Mouse (Mus musculus): ENCODE measurements around the gene Nqo2. TPM values are rescaled to one million over a fixed set of nuclear protein-coding genes. Genes with fewer than 3 reads are reported as not detected.

Gene Nqo2
- polyA plus RNA-seq, 1 experiment from 2014 or later = 21.6 TPM

DNA sequence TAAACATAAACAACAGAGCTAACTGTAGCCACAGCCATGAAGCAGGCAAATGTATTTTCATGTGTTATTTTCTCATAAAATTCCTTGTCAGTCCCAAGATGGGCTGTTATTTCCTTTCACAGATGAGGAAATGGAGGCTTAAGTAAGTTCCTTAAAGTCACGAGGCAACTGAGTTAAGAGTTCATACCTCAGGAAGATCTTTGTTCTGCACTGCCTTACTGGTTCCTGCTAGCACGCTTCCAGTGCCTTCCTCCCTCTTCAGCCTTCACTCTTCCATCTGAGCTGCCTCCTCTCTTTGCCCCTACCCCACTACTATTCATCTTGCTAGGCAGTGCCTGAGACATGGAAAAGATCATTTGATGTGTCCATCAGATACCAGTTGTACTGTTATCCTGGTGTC lies 42.7 kb downstream of the Nqo2 start:
- Histone ChIP-seq H3K27me3 (replicated peaks; ENCODE audit: low read depth, poor library complexity, severe bottlenecking) (no peaks in the 10 kb centered on the region), H3K4me1 (peaks cover 7% of the 10 kb centered on the region), H3K36me3 (replicated peaks) (peaks cover 6% of the 10 kb centered on the region; the same call in 1 of the 2 replicates), H3K27ac (replicated peaks) (no peak overlapping the region), H3K9me3 (no peaks in the 10 kb centered on the region), H3K4me3 (no peak overlapping the region)
- WGBS = 80% methylated on average over 2 of the region's 2 CpGs
- no peak for DNase-seq (ENCODE audit: low spot score)

DNA sequence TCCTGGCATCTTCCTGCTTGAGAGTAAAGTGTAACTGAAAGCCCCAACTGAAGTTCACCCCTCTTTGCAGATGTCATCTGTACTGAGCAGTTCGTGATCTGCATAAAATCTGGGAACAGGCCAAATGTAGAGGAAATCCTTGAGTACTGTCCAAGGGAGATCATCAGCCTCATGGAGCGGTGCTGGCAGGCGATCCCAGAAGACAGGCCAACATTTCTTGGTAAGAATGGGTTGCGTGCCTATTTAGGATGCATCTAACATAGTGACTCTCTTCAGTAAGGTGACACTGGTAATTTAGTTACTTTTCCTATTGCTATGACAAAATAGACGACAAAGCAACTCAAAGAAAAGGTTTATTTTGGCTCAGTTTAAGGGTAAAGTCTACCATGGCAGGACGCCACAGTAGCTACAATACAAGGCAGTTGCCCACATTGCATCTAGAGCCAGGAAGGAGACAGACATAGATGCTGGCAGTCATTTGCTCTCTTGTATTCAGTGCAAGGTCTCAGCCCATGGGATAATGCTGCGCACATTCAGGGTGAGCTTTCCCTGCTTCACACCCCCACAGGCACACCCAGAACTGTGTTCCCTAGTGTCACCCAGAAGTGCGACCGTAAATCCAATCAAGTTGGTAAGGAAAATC lies 52.6 kb downstream of the Nqo2 start:
- H3K27me3 ChIP-seq (replicated peaks; ENCODE audit: low read depth, poor library complexity, severe bottlenecking) = no peaks in the 10 kb centered on the region
- no peaks in the 10 kb centered on the region for H3K4me1 ChIP-seq
- no peaks in the 10 kb centered on the region for H3K9me3 ChIP-seq
- H3K4me3 ChIP-seq = no peak overlapping the region
- WGBS = 94% methylated on average over 9 of the region's 9 CpGs
- no peak for DNase-seq (ENCODE audit: low spot score)
- peaks cover 70% of the 10 kb centered on the region for H3K36me3 ChIP-seq (replicated peaks)
- no peak overlapping the region for H3K27ac ChIP-seq (replicated peaks)

DNA sequence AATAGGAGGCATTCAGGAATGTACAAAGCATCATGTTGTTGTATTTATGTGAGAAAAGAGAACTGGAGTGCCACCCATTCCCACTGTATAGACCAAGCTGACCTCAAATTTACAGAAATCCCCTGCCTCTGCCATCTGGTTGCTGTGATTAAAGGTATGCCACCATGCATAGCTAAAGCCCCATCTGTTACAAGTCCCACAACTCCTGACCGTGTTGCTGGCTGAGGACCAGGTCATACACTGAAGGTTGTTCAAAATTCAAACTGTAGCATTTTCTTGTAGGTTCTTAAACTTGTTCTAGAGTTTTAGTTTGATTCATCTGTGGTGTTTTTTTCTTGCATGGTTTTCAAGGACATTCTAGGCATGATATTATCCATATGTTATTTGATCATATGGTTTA lies 54.0 kb downstream of the Nqo2 start:
- H3K36me3 ChIP-seq (replicated peaks) = peaks cover 70% of the 10 kb centered on the region
- no peaks in the 10 kb centered on the region for H3K4me1 ChIP-seq
- 97% methylated on average over 1 of the region's 1 CpGs for WGBS
- H3K9me3 ChIP-seq = no peaks in the 10 kb centered on the region
- no peaks in the 10 kb centered on the region for H3K27me3 ChIP-seq (replicated peaks; ENCODE audit: low read depth, poor library complexity, severe bottlenecking)
- DNase-seq (ENCODE audit: low spot score) = no peak
- H3K4me3 ChIP-seq = no peak overlapping the region
- no peak overlapping the region for H3K27ac ChIP-seq (replicated peaks)

DNA sequence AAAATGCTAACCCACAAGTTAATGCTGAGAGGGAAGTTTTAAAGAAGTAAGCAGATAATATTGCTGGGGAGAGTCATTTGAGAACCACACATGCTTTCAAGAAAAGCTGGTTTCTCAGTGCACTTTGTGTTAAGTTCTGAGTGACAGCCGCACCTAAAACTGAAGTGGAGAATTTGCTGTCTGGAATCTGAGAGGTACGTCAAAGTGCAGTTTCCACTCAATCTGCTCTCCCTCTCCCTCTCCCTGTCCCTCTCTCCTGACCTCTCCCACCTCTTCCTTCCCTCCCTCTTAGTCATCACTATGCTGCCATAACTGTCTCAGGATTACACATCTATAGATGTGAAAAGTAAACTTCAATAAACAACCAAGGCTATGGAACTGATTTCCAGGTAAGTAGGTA lies 57.5 kb downstream of the Nqo2 start:
- no peaks in the 10 kb centered on the region for H3K4me1 ChIP-seq
- no peaks in the 10 kb centered on the region for H3K27me3 ChIP-seq (replicated peaks; ENCODE audit: low read depth, poor library complexity, severe bottlenecking)
- H3K9me3 ChIP-seq = no peaks in the 10 kb centered on the region
- WGBS = 82% methylated on average over 2 of the region's 2 CpGs
- no peak for DNase-seq (ENCODE audit: low spot score)
- H3K27ac ChIP-seq (replicated peaks) = no peak overlapping the region
- peaks cover 40% of the 10 kb centered on the region for H3K36me3 ChIP-seq (replicated peaks)
- H3K4me3 ChIP-seq = no peak overlapping the region

DNA sequence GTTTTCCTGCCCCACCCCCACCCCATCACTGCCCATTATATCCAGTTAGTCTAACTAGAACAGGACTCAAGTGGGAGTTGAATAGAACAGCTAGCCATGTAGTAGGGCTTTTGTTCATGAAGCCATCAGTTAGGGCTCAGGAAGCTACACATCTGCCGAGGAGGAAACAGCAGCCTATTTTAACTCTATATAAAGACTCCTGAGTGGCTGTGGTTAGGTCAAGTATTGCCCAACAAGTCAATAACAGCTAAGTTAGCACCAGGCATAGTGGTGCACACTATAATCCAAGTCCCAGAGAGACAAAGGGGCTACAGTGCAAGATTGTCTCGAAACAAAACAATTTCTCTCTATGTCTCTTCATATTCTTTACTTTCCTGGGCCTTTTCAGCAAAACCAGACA lies 67.6 kb downstream of the Nqo2 start:
- no peaks in the 10 kb centered on the region for H3K9me3 ChIP-seq
- peaks cover 4% of the 10 kb centered on the region for H3K4me1 ChIP-seq
- H3K36me3 ChIP-seq (replicated peaks) = peaks cover 32% of the 10 kb centered on the region
- WGBS = 81% methylated on average over 2 of the region's 2 CpGs
- H3K4me3 ChIP-seq = no peak overlapping the region
- DNase-seq (ENCODE audit: low spot score) = no peak
- H3K27ac ChIP-seq (replicated peaks) = no peak overlapping the region
- no peaks in the 10 kb centered on the region for H3K27me3 ChIP-seq (replicated peaks; ENCODE audit: low read depth, poor library complexity, severe bottlenecking)

DNA sequence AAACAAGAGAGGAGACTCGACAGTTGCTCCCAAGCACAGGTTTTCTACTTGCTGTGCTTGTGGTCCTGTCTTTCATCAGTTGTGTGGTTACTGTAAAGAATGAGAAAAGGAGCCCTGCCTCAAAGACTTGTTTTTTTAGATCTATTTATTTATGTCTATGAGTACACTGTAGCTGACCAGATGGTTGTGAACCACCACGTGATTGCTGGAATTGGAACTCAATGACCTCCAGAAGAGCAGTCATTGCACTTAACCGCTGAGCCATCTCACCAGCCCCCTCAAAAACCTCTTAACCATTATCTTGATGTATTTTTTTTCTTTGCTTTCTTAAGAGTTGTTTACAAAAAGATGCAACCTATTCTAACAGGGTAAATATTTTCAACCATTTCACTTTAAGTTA lies 70.9 kb downstream of the Nqo2 start:
- no peak overlapping the region for H3K4me3 ChIP-seq
- no peaks in the 10 kb centered on the region for H3K27me3 ChIP-seq (replicated peaks; ENCODE audit: low read depth, poor library complexity, severe bottlenecking)
- peaks cover 25% of the 10 kb centered on the region; the same call in 1 of the 2 replicates for H3K36me3 ChIP-seq (replicated peaks)
- 86% methylated on average over 3 of the region's 3 CpGs for WGBS
- no peaks in the 10 kb centered on the region for H3K9me3 ChIP-seq
- H3K27ac ChIP-seq (replicated peaks) = no peak overlapping the region
- no peak for DNase-seq (ENCODE audit: low spot score)
- peaks cover 25% of the 10 kb centered on the region for H3K4me1 ChIP-seq

DNA sequence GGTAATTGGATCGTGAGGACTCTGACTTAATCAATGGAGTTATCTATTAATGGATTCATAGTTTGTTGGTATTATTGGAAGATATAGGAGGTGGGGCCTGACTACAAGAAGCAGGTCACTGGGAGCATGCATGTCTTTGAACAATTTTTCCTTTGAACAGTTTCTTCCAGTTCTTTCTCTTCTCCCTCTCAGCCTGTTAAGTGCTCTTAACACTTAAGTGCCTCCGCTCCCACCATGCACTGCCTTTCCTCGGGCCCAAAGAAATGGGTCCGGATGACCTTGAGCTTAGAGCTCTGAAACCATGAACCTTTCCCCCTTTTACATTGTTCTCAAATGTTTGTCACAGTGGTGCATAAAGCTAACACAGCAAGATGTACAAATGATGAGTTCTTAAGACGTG lies 72.2 kb downstream of the Nqo2 start:
- H3K4me3 ChIP-seq = no peak overlapping the region; the same call in 1 of the 2 replicates
- no peaks in the 10 kb centered on the region for H3K9me3 ChIP-seq
- DNase-seq (ENCODE audit: low spot score) = no peak
- H3K36me3 ChIP-seq (replicated peaks) = peaks cover 21% of the 10 kb centered on the region; the same call in 1 of the 2 replicates
- no peaks in the 10 kb centered on the region for H3K27me3 ChIP-seq (replicated peaks; ENCODE audit: low read depth, poor library complexity, severe bottlenecking)
- peak overlapping the region; percentile 97 for H3K27ac ChIP-seq (replicated peaks)
- H3K4me1 ChIP-seq = peaks cover 25% of the 10 kb centered on the region
- 82% methylated on average over 5 of the region's 5 CpGs for WGBS

DNA sequence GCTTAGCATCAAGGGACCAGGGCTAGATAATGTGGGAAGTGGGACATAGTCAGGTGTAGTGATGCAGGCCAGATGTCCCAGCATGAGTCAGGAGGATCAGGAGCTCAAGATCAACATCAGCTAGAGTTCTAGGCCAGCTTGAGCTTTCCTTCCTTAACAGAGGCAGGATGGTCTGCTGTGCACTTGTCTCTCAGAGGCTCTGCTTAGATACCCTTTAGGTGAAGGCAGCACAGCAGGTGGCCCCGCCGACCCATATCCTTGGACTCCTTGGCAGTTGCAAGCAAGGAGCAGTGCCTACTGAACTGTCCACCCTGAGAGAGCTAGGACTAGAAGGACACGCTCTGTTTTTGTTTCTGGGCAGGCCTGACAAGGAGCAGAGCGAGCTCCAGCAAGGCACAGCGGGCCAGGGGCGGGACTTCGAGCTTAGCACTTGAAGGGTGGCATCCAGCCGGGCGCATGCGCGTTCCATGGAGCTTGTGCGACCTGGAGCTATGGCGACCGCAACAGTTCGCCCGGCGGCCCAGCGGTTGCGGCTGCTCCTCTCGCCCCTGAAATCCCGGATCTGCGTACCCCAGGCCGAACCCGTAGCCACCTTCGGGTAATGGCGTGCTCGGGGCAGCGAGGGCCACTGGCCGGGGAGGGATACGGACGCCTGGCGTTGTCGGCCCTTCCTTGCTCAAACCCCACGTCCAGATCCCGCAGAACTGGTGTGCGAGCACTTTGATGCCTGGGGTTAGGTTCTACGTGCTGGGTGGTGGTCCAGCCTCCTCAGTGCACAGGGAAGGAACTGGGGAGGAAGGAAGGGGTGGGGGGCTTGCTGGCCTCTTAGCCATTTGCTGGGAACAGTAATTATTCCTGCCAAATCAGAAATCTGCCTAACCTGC lies 72.9 kb downstream of the Nqo2 start, which contains the start of gene Bphl:
Gene Bphl, plus strand, starts transcription at position 426 of the 884 bp plus-strand sequence.
- under 1% methylated on average over 37 of the region's 37 CpGs for WGBS

DNA sequence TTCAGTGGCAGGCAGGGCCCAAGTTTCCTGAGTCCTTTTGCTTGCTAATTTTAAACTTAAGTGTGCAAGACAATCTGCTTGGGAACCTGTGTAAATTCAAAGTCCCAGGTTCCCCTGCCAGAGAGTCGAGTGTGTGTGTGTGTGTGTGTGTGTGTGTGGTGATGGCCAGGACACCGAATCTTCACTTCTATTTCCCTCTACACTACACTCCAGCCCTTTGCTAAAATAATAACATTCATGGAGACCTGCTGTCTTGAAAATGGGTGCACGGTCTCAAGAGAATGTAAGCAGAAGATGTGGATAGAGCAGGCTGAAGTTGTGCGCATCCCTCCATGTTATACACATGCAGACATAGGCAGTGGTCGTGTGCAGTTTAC lies 73.6 kb downstream of the Nqo2 start:
- WGBS = 49% methylated on average over 5 of the region's 5 CpGs
- DNase-seq (ENCODE audit: low spot score) = no peak
- H3K9me3 ChIP-seq = no peaks in the 10 kb centered on the region
- H3K4me3 ChIP-seq = peak overlapping the region; percentile 82
- no peaks in the 10 kb centered on the region for H3K27me3 ChIP-seq (replicated peaks; ENCODE audit: low read depth, poor library complexity, severe bottlenecking)
- H3K36me3 ChIP-seq (replicated peaks) = peaks cover 14% of the 10 kb centered on the region; the same call in 1 of the 2 replicates
- H3K27ac ChIP-seq (replicated peaks) = peak overlapping the region; percentile 97
- H3K4me1 ChIP-seq = peaks cover 25% of the 10 kb centered on the region

More for the DNA sequence above, 72.9 kb downstream of the Nqo2 start, which contains the start of gene Bphl:
- peak within 1 kb of the TSS; percentile 97 for H3K27ac ChIP-seq (replicated peaks)
- H3K4me3 ChIP-seq = peak within 1 kb of the TSS; percentile 82
- peaks cover 25% of the 10 kb centered on the region for H3K4me1 ChIP-seq
- H3K27me3 ChIP-seq (replicated peaks; ENCODE audit: low read depth, poor library complexity, severe bottlenecking) = no peaks in the 10 kb centered on the region
- H3K9me3 ChIP-seq = no peaks in the 10 kb centered on the region
- DNase-seq (ENCODE audit: low spot score) = peak; percentile 94
- H3K36me3 ChIP-seq (replicated peaks) = peaks cover 21% of the 10 kb centered on the region; the same call in 1 of the 2 replicates

Other genes with a start within 250 kb of the Nqo2 start
- gene Serpinb6e, start 121.3 kb upstream of the Nqo2 start, polyA plus RNA-seq (2016; fragmentation: Nextera tagmentation; extraction: Ambion mirVana) = not detected in 2 replicates
- 0.24 TPM in 1 of 2 replicates, not detected in the other for gene Serpinb6c, start 59.0 kb upstream of the Nqo2 start, polyA plus RNA-seq (2016; fragmentation: Nextera tagmentation; extraction: Ambion mirVana)
- 7.4 and 8.6 TPM in 2 replicates for gene Ripk1, start 37.7 kb downstream of the Nqo2 start, polyA plus RNA-seq (2016; fragmentation: Nextera tagmentation; extraction: Ambion mirVana)
- 31.1 and 36.2 TPM in 2 replicates for gene Serpinb6a, start 38.1 kb downstream of the Nqo2 start, polyA plus RNA-seq (2016; fragmentation: Nextera tagmentation; extraction: Ambion mirVana)
- 31.6 and 32.3 TPM in 2 replicates for gene Bphl, start 72.9 kb downstream of the Nqo2 start, polyA plus RNA-seq (2016; fragmentation: Nextera tagmentation; extraction: Ambion mirVana)
- 101 and 105 TPM in 2 replicates for gene Tubb2a, start 113.3 kb downstream of the Nqo2 start, polyA plus RNA-seq (2016; fragmentation: Nextera tagmentation; extraction: Ambion mirVana)
- gene Tubb2b, start 165.8 kb downstream of the Nqo2 start, polyA plus RNA-seq (2016; fragmentation: Nextera tagmentation; extraction: Ambion mirVana) = 65.5 and 73.2 TPM in 2 replicates
- gene Psmg4, start 198.3 kb downstream of the Nqo2 start, polyA plus RNA-seq (2016; fragmentation: Nextera tagmentation; extraction: Ambion mirVana) = 97.9 and 99.9 TPM in 2 replicates